Mouse (Mus musculus) G1E (cell line): ENCODE measurements around the gene Gm4553. TPM values are rescaled to one million over a fixed set of nuclear protein-coding genes. Genes with fewer than 3 reads are reported as not detected.
"Not testable (repeated sequence)": the region's sequence is repeated elsewhere in the genome, so short reads cannot be mapped to it uniquely, and the experiment has no call there.

Experiments
- ATAC-seq: 2 replicates; pipeline ENCODE4 v1.8.0; 2016; ENCODE audit warnings: mild to moderate bottlenecking; ENCODE audit not compliant: insufficient number of reproducible peaks, poor library complexity, low FRiP score, severe bottlenecking; ENCODE audit errors: extremely low read depth
- DNase-seq: peaks from one replicate; pipeline ENCODE4 v3.0.0; 2012; ENCODE audit warnings: low spot score
- H3K27me3 ChIP-seq: 2 replicates; pipeline ENCODE4 v1.6.1; 2012; ENCODE audit warnings: mild to moderate bottlenecking, low read length, inconsistent platforms; ENCODE audit not compliant: insufficient read depth
- H3K36me3 ChIP-seq: replicated peaks from 2 replicates; pipeline ENCODE3; 2012; ENCODE audit warnings: mild to moderate bottlenecking, inconsistent platforms
- H3K4me1 ChIP-seq: 2 replicates; pipeline ENCODE4 v1.6.1; 2012; ENCODE audit warnings: low read depth, low read length, inconsistent platforms, mixed read lengths; ENCODE audit not compliant: insufficient read depth
- H3K4me3 ChIP-seq: 2 replicates; pipeline ENCODE4 v1.5.1; 2012; ENCODE audit warnings: low read depth, mild to moderate bottlenecking, inconsistent platforms, low read length, moderate library complexity, mixed read lengths
- H3K9me3 ChIP-seq: replicated peaks from 2 replicates; pipeline ENCODE4 v1.6.1; 2012; ENCODE audit warnings: inconsistent platforms
- CTCF ChIP-seq: IDR thresholded peaks from 2 replicates; pipeline ENCODE4 v1.5.1; 2012; ENCODE audit warnings: low read depth, low read length, inconsistent platforms, mixed read lengths
- GATA1 ChIP-seq: IDR thresholded peaks from 2 replicates; pipeline ENCODE4 v1.6.1; 2012; ENCODE audit warnings: borderline replicate concordance, low read length, inconsistent platforms, mixed read lengths
- GATA2 ChIP-seq: IDR thresholded peaks from 2 replicates; pipeline ENCODE4 v1.6.1; 2012; ENCODE audit warnings: low read depth, low read length, inconsistent platforms, borderline replicate concordance
- POLR2AphosphoS5 ChIP-seq: IDR thresholded peaks from 2 replicates; pipeline ENCODE4 v1.6.1; 2012; ENCODE audit warnings: low read depth, low read length, inconsistent platforms; ENCODE audit not compliant: insufficient replicate concordance
- TAL1 ChIP-seq: conservative IDR thresholded peaks from 2 replicates; pipeline ENCODE4 v1.6.1; 2012; ENCODE audit warnings: low read depth, low read length, inconsistent platforms, mixed read lengths
- polyA plus RNA-seq: library from polyadenylated mRNA; stranded (reverse); fragments of >175 nt; gene quantifications from 2 replicates; pipeline ENCODE4 v1.2.3, GENCODE M21; 2012
- total RNA-seq, 2 experiments: library from RNA; stranded (forward) in 1 of 2; stranded (reverse) in 1 of 2; fragments of 200-1000 nt in 1 of 2; fragments of >200 nt in 1 of 2; fragmentation: Nextera tagmentation in 1 of 2; gene quantifications; 2 replicates each; pipeline ENCODE4 v1.2.3; 2014 to 2017

Gm4553 gene
- total RNA-seq (2014; fragmentation: Nextera tagmentation) (not detected in 2 replicates), total RNA-seq (2017) (not detected in 2 replicates), polyA plus RNA-seq (not detected in 2 replicates)

DNA sequence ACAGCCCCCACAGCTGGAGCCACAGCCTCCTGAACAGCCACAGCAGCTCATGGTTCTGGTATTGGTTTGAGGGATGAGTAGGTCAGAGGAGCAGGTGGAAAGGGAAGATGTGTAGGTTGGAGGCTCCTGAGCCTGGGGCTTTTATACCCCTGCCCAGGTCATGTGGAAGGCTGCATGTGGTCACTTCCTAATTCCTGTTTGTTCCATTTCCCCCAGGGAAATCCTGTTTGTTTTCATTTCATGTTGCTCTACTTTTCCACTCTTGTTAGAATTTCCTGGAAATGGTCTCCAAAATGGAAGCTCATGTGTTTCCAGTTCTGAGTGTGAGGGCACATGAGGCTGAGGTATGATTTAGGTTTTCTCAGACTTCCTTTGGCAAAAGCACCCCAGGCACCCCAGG lies at the start of gene Gm4553:
TSS of gene Gm4553 (minus strand) at position 101 of the 400 bp plus-strand sequence.
- H3K27me3 ChIP-seq, ATAC-seq, H3K4me1 ChIP-seq, H3K9me3 ChIP-seq, H3K4me3 ChIP-seq, H3K36me3 ChIP-seq, DNase-seq: not testable (repeated sequence)

DNA sequence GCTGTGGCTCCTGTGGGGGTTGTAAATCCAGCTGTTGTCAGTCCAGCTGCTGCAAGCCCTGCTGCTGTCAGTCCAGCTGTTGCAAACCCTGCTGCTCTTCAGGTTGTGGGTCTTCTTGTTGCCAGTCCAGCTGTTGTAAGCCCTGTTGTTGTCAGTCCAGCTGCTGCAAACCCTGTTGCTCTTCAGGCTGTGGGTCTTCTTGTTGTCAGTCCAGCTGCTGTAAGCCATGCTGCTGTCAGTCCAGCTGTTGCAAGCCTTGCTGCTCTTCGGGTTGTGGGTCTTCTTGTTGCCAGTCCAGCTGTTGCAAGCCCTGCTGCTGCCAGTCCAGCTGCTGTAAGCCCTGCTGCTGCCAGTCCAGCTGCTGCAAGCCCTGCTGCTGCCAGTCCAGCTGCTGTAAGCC lies 46.6 kb upstream of the Gm4553 start:
- not testable (repeated sequence) for ATAC-seq, DNase-seq, H3K4me1 ChIP-seq, H3K36me3 ChIP-seq, H3K27me3 ChIP-seq, H3K9me3 ChIP-seq, H3K4me3 ChIP-seq

DNA sequence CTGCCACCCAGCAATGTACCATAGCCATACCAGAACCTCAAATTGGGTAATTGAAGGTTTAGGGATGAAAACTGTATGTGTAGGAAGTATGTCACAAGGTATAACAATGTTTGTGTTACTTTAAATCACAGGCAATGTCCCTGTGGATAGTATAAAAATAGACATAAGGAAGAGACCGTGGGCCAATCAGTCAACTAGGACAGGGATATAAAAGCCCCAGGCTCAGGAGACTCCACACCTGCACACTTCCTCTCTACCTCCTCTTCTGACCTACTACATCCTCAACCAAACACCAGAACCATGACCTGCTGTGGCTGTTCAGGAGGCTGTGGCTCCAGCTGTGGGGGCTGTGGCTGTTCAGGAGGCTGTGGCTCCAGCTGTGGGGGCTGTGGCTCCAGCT lies 46.0 kb upstream of the Gm4553 start, which contains the start of gene Gm7579:
TSS of gene Gm7579 (plus strand) at position 301 of the 400 bp plus-strand sequence.
- DNase-seq: no peak
- Histone ChIP-seq H3K4me1 (no peaks in the 10 kb centered on the region; the same call in 1 of the 2 replicates), H3K27me3 (peaks cover 7% of the 10 kb centered on the region; the same call in 1 of the 2 replicates), H3K4me3 (no peak within 1 kb of the TSS), H3K9me3 (no peaks in the 10 kb centered on the region), H3K36me3 (no peaks in the 10 kb centered on the region)
- no peak for TF ChIP-seq TAL1
- no peak for TF ChIP-seq GATA2
- no peak for TF ChIP-seq GATA1
- no peak for TF ChIP-seq POLR2AphosphoS5
- no peak for TF ChIP-seq CTCF
- no peak for ATAC-seq

DNA sequence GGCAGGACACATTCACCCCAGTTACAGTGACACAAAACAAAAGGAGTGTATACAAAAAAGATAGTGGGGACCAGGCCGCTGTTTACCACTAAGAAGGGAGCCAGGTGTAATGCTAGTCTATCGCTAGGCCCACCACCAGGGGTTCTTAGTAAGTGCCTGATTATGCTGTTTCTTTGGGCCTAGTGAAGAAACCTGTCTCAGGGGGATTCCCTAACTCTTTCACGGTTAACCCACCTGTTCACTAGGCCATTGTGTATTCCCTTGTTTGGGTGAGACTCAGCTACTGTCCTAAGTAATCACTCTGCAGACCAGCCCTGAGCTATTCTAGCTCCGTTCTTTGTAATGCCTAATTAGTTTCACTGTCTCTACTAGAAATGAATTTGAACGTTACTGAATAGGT lies 41.4 kb upstream of the Gm4553 start:
- not testable (repeated sequence) for H3K4me3 ChIP-seq, H3K9me3 ChIP-seq, ATAC-seq, H3K36me3 ChIP-seq, H3K4me1 ChIP-seq, DNase-seq, H3K27me3 ChIP-seq

DNA sequence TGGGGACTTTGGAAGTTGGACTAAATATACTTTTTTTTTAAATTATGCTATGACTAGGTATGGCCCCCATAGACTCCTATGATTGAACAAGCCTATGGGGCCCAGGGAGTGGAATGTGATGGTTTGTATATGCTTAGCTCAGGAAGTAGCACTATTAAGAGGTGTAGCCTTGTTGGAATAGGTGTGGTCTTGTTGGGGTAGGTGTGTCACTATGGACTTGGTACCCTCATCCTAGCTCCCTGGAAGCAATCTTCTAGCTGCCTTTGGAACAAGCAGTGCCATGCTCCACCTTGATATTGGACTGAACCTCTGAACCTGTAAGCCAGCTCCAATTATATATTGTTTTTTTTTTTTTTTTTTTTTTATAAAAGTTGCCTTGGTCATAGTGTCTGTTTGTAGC lies 39.9 kb upstream of the Gm4553 start:
- H3K36me3 ChIP-seq: no peaks in the 10 kb centered on the region
- no peak for ATAC-seq
- DNase-seq: no peak
- TF ChIP-seq TAL1 (no peak), CTCF (no peak), GATA1 (no peak), GATA2 (no peak), POLR2AphosphoS5 (no peak)
- no peaks in the 10 kb centered on the region; the same call in 1 of the 2 replicates for H3K4me1 ChIP-seq
- H3K4me3 ChIP-seq: no peak overlapping the region
- H3K27me3 ChIP-seq: peaks cover 6% of the 10 kb centered on the region
- H3K9me3 ChIP-seq: no peaks in the 10 kb centered on the region

DNA sequence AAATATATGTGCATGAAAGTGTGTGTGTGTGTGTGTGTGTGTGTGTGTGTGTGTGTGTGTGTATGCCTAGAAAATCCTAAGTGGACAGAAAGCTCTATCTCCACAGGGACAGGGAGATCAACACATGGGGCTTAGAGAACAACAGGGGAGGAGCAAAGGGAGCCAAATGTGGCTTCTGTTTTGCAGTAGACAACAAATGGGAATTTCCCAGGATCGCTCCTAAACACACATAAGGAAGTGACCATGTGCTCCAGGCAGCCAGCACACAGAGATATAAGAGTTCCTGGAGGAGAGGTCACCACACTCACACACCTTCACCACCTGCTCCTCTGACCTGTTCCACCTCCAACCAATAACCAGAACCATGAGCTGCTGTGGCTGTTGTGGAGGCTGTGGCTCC lies 35.5 kb upstream of the Gm4553 start, which contains the start of gene Krtap5-3:
TSS of gene Krtap5-3 (plus strand) at position 301 of the 400 bp plus-strand sequence.
- Histone ChIP-seq H3K4me3 (no peak within 1 kb of the TSS), H3K4me1 (no peaks in the 10 kb centered on the region), H3K9me3 (no peaks in the 10 kb centered on the region), H3K36me3 (no peaks in the 10 kb centered on the region), H3K27me3 (peaks cover 3% of the 10 kb centered on the region)
- DNase-seq (no peak), ATAC-seq (no peak)
- TF ChIP-seq POLR2AphosphoS5 (no peak), GATA1 (no peak), GATA2 (no peak), TAL1 (no peak), CTCF (no peak)

DNA sequence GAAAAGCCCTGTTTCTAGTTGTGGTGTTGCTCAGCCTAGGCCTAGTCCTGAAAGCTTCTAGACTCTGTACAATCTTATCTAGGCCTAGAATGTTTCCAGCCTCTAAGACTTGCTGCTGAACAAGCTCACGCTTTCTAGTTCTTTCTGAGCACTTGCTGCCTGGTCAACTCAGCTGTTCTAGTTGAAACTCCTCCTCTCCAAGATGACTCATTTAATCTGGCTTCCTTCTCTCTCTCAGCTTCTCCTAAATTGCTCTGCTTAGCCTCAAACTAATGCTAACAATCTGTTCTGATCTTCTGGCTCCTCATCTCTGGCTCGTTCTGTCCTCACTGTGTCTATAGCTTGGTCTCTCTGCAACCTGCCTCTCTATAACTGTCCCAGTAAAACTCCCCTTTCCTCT lies 33.2 kb upstream of the Gm4553 start:
- Histone ChIP-seq H3K9me3 (0 out of 2 replicates have a peak, but pooled peaks cover 2% of the 10 kb centered on the region), H3K27me3 (peaks cover 3% of the 10 kb centered on the region), H3K36me3 (no peaks in the 10 kb centered on the region), H3K4me1 (no peaks in the 10 kb centered on the region), H3K4me3 (no peak overlapping the region)
- ATAC-seq: no peak
- TF ChIP-seq GATA1 (no peak), TAL1 (no peak), POLR2AphosphoS5 (no peak), CTCF (no peak), GATA2 (no peak)
- no peak for DNase-seq
